Mouse (Mus musculus) lung, adult 2 months (tissue): Measurements from ENCODE around the gene Plekha1. TPM values are rescaled to one million over a fixed set of nuclear protein-coding genes. Genes with fewer than 3 reads are reported as not detected.

Source experiments
- DNase-seq: peaks from one replicate; pipeline ENCODE4 v3.0.0; 2022
- H3K4me1 ChIP-seq: fragments of 200-500 bp; 2 replicates; pipeline ENCODE4 v1.6.1; 2011; ENCODE audit warnings: low read length; ENCODE audit not compliant: control insufficient read depth, insufficient read depth
- H3K4me3 ChIP-seq: fragments of 200-500 bp; replicated peaks from 2 replicates; pipeline ENCODE3; 2011; ENCODE audit warnings: low read depth, mild to moderate bottlenecking, control low read depth, low read length; ENCODE audit errors: extremely low read depth
- CTCF ChIP-seq: fragments of 200-500 bp; IDR thresholded peaks from 2 replicates; pipeline ENCODE4 v1.5.1; 2011; ENCODE audit warnings: mild to moderate bottlenecking, low read length, control low read depth; ENCODE audit not compliant: insufficient read depth
- POLR2A ChIP-seq: fragments of 200-500 bp; IDR thresholded peaks from 2 replicates; pipeline ENCODE4 v1.6.1; 2011; ENCODE audit warnings: low read depth, mild to moderate bottlenecking, control low read depth, low read length, borderline replicate concordance; ENCODE audit errors: extremely low read depth
- WGBS: fragments of 180-500 bp; shearing (Covaris S2); methylation state at CpG from one replicate; pipeline ENCODE4 v1.1.7; 2018; 5-methylcytosine and 5-hydroxymethylcytosine counted together
- polyA plus RNA-seq: library from polyadenylated mRNA; depleted of rRNA; stranded (reverse); fragments of >200 nt; gene quantifications from 2 replicates; pipeline ENCODE4 v1.2.3, GENCODE M21; 2012

Plekha1 gene
- polyA plus RNA-seq, 1 experiment = 99.2 TPM

GRCm38 (mm10) chr7:130935421-130935792 is 69.9 kb downstream of the Plekha1 start:
- Histone ChIP-seq H3K4me1 (peaks cover 5% of the 10 kb centered on the region; the same call in 1 of the 2 replicates), H3K4me3 (peak overlapping the region; percentile 52)
- WGBS = 7% methylated on average over 16 of the region's 16 CpGs
- no peak for DNase-seq
- no peak for TF ChIP-seq CTCF
- no peak for TF ChIP-seq POLR2A

GRCm38 (mm10) chr7:130935793-130936471 is 70.4 kb downstream of the Plekha1 start, which contains the start of gene Htra1:
Gene Htra1, plus strand, starts transcription at chr7:130936111.
- peaks cover 5% of the 10 kb centered on the region; the same call in 1 of the 2 replicates for H3K4me1 ChIP-seq
- peak; percentile 74 for DNase-seq
- peak within 1 kb of the TSS; percentile 58 for H3K4me3 ChIP-seq
- TF ChIP-seq POLR2A (peak; percentile 50; the same call in 1 of the 2 replicates), CTCF (no peak)
- WGBS = 2% methylated on average over 63 of the region's 70 CpGs

- TF ChIP-seq CTCF (no peak), POLR2A (no peak)
- WGBS = under 1% methylated on average over 49 of the region's 49 CpGs
- peaks cover 5% of the 10 kb centered on the region; the same call in 1 of the 2 replicates for H3K4me1 ChIP-seq
- H3K4me3 ChIP-seq = peak overlapping the region; percentile 58
- peak; percentile 51 for DNase-seq
Observed at GRCm38 (mm10) chr7:130936472-130936951, 71.0 kb downstream of the Plekha1 start.

- no peak for DNase-seq
- Histone ChIP-seq H3K4me3 (no peak overlapping the region), H3K4me1 (peaks cover 5% of the 10 kb centered on the region; the same call in 1 of the 2 replicates)
- 24% methylated on average over 12 of the region's 12 CpGs for WGBS
- TF ChIP-seq CTCF (no peak), POLR2A (no peak)
Observed at GRCm38 (mm10) chr7:130937266-130937841, 71.8 kb downstream of the Plekha1 start.

GRCm38 (mm10) chr7:130938005-130938404 is 72.4 kb downstream of the Plekha1 start:
- TF ChIP-seq CTCF = no peak
- TF ChIP-seq POLR2A = no peak
- Histone ChIP-seq H3K4me1 (peaks cover 5% of the 10 kb centered on the region; the same call in 1 of the 2 replicates), H3K4me3 (no peak overlapping the region)
- WGBS = 51% methylated on average over 4 of the region's 4 CpGs
- no peak for DNase-seq

DNA sequence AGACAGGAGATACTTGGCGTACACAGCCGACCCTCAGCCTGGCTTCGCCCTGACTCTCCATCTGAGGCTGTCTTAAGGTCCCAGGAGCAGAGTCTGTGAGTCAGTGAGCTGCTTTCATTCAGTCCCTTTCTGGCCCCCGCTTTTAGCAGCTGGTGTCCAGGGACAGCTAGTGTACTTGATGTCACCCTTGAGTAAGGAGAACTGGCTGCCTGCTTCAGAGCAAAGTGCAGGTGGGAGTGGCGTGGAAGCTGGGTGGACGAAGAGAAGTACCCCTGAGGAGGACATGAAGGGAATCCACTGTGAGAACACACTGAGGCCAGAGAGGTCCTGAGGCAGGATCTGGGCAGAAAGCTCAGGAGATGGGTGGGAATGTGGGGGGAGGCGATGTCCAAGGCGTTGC is 73.3 kb downstream of the Plekha1 start:
- Histone ChIP-seq H3K4me3 (no peak overlapping the region), H3K4me1 (peaks cover 5% of the 10 kb centered on the region; the same call in 1 of the 2 replicates)
- DNase-seq = no peak
- TF ChIP-seq CTCF (no peak), POLR2A (no peak)
- WGBS = 91% methylated on average over 8 of the region's 8 CpGs

GRCm38 (mm10) chr7:130940733-130941132 is 75.2 kb downstream of the Plekha1 start:
- no peak for DNase-seq
- TF ChIP-seq CTCF (no peak), POLR2A (no peak)
- 80% methylated on average over 8 of the region's 8 CpGs for WGBS
- Histone ChIP-seq H3K4me3 (no peak overlapping the region), H3K4me1 (peaks cover 3% of the 10 kb centered on the region; the same call in 1 of the 2 replicates)

DNA sequence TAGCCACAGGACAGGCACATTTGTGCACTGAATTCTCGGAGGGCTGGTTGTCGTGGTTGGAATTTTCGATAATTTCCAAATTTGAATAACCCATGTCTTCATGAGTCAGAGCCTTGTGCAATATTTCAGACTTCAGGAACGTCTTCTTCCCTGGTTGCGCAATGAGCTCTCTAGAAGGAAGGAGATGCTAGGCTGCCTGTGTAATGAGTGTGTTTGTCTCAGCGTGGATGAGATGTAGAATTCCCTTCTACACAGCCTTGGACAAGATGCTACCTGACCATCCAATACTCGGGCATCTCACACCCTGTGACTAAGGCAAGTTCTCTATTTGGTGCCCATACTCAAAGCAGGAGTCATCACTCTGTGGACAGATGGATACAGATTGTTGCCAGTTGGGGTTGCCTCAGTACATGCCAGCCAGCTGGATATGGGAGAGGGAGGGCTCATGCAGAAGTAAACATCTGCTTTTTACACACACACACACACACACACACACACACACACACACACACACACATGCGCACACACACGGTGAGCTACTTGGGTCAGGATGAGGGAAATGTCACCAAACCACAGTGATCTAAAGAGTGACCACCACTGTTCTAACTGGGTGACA is 77.8 kb downstream of the Plekha1 start:
- 65% methylated on average over 9 of the region's 9 CpGs for WGBS
- H3K4me3 ChIP-seq = no peak overlapping the region
- DNase-seq = no peak
- no peaks in the 10 kb centered on the region for H3K4me1 ChIP-seq
- TF ChIP-seq POLR2A = no peak
- TF ChIP-seq CTCF = no peak

GRCm38 (mm10) chr7:130944766-130945475 is 79.4 kb downstream of the Plekha1 start:
- TF ChIP-seq POLR2A (no peak), CTCF (no peak)
- H3K4me3 ChIP-seq = no peak overlapping the region
- peaks cover 4% of the 10 kb centered on the region; the same call in 1 of the 2 replicates for H3K4me1 ChIP-seq
- WGBS = 93% methylated on average over 11 of the region's 11 CpGs
- DNase-seq = no peak
